ENCODE assay signal across 18 mouse cellular contexts in the genomic region with DNA sequence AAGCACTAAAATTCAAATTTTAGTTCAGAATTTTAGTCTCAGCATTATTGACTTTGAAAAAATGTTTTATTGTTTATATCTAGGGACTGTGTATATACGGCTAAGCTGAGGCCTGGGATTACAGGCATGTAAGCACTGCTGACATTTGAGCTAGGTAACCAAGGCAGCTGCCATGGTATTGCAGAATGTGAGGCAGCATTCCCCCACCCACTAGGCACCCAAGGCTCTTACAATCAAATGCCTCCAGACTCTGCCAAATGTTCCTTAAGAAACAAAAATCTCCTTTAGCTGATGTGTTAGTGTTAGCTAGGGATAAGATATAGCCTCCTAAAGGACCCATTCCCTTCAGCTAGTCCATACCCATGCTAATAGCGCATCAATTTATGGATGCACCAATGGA. TPM values are rescaled to one million over a fixed set of nuclear protein-coding genes. Genes with fewer than 3 reads are reported as not detected.
DNase-seq lines count a peak whose midpoint lies in the region; ATAC-seq lines count a peak whose summit lies in the region.
"Had no signal": no experiment of that assay in that cellular context is flagged by ENCODE, and none has a peak within 500 bp of the region (broad histone marks: within the 10 kb centered on the region; RNA-seq: fewer than 3 reads in every experiment).

No protein-coding gene starts in this region.

- H3K9me3 ChIP-seq in hindbrain, embryonic 15.5 days = no peaks in the 10 kb centered on the region
- no peaks in the 10 kb centered on the region for H3K9me3 ChIP-seq in hindbrain, embryonic 16.5 days (ENCODE audit: control insufficient read depth, low read length)
- H3K9me3 ChIP-seq in midbrain, embryonic 14.5 days (ENCODE audit: control insufficient read depth, low read length) = no peaks in the 10 kb centered on the region
- H3K9me3 ChIP-seq: embryonic facial prominence, embryonic 10.5 days; embryonic facial prominence, embryonic 12.5 days; forebrain, embryonic 13.5 days; forebrain, embryonic 15.5 days had no signal

- H3K4me1 ChIP-seq in hindbrain, embryonic 15.5 days (replicated peaks) = peaks cover 7% of the 10 kb centered on the region
- peaks cover 5% of the 10 kb centered on the region for H3K4me1 ChIP-seq in hindbrain, embryonic 16.5 days (ENCODE audit: control insufficient read depth, insufficient read depth, low read depth, low read length)
- peaks cover 1% of the 10 kb centered on the region; the same call in 1 of the 2 replicates for H3K4me1 ChIP-seq in midbrain, embryonic 14.5 days (ENCODE audit: control insufficient read depth, insufficient read depth, low read length)

- peak; percentile 17 for DNase-seq in right cerebral cortex, adult 18-20 months
- no peak for DNase-seq in right cerebral cortex, adult 2 months (ENCODE audit: low spot score in 2 of 2)
- peak; percentile 23 for DNase-seq in telencephalon, adult 2 months (ENCODE audit: low read depth, low spot score)
- DNase-seq in midbrain, embryonic 14.5 days = no peak
- DNase-seq: adrenal gland, adult 2 months; adrenal gland, postnatal 10 days; adrenal gland, postnatal 25 days; cerebellum, adult 11-12 months; cerebellum, adult 2 months; cerebellum, adult 9-10 months; cerebellum, postnatal 10 days; cerebellum, postnatal 25 days had no signal

- peak; percentile 46; the same call in 1 of the 2 replicates for ATAC-seq in hindbrain, embryonic 15.5 days (ENCODE audit: low FRiP score, low read depth)
- ATAC-seq in hindbrain, embryonic 16.5 days = no peak
- ATAC-seq in midbrain, embryonic 14.5 days (ENCODE audit: low FRiP score, low TSS enrichment) = no peak
- ATAC-seq: forebrain, embryonic 13.5 days; forebrain, embryonic 15.5 days had no signal

- H3K36me3 ChIP-seq in hindbrain, embryonic 15.5 days = peaks cover 17% of the 10 kb centered on the region
- peaks cover 10% of the 10 kb centered on the region; the same call in 1 of the 2 replicates for H3K36me3 ChIP-seq in hindbrain, embryonic 16.5 days (ENCODE audit: control insufficient read depth, insufficient read depth, low read length)
- H3K36me3 ChIP-seq in midbrain, embryonic 14.5 days (ENCODE audit: control insufficient read depth, insufficient read depth, low read length) = peaks cover 39% of the 10 kb centered on the region

- H3K27ac ChIP-seq in hindbrain, embryonic 15.5 days (replicated peaks) = no peak overlapping the region
- H3K27ac ChIP-seq in hindbrain, embryonic 16.5 days (ENCODE audit: low read depth, low read length) = no peak overlapping the region
- no peak overlapping the region for H3K27ac ChIP-seq in midbrain, embryonic 14.5 days (replicated peaks; ENCODE audit: low read depth, low read length)
- H3K27ac ChIP-seq: embryonic facial prominence, embryonic 10.5 days; embryonic facial prominence, embryonic 12.5 days; forebrain, embryonic 13.5 days; forebrain, embryonic 15.5 days had no signal

- no peaks in the 10 kb centered on the region for H3K27me3 ChIP-seq in hindbrain, embryonic 15.5 days
- H3K27me3 ChIP-seq in hindbrain, embryonic 16.5 days (replicated peaks; ENCODE audit: control insufficient read depth, insufficient read depth, low read length) = no peaks in the 10 kb centered on the region
- no peaks in the 10 kb centered on the region for H3K27me3 ChIP-seq in midbrain, embryonic 14.5 days (ENCODE audit: control insufficient read depth, insufficient read depth, low read length)
- H3K27me3 ChIP-seq: embryonic facial prominence, embryonic 12.5 days; forebrain, embryonic 13.5 days; forebrain, embryonic 15.5 days had no signal

- 86% methylated on average over 2 of the region's 2 CpGs for whole genome bisulfite sequencing in hindbrain, embryonic 15.5 days
- 78% methylated on average over 2 of the region's 2 CpGs for WGBS in hindbrain, embryonic 16.5 days
- WGBS in midbrain, embryonic 14.5 days = 82% methylated on average over 2 of the region's 2 CpGs

- no peak overlapping the region for H3K4me2 ChIP-seq in hindbrain, embryonic 15.5 days
- H3K4me2 ChIP-seq in hindbrain, embryonic 16.5 days (ENCODE audit: low read length) = no peak overlapping the region
- H3K4me2 ChIP-seq in midbrain, embryonic 14.5 days (ENCODE audit: low read length) = no peak overlapping the region
- H3K4me2 ChIP-seq: embryonic facial prominence, embryonic 12.5 days; forebrain, embryonic 13.5 days; forebrain, embryonic 15.5 days had no signal

- H3K4me3 ChIP-seq in hindbrain, embryonic 15.5 days = no peak overlapping the region
- H3K4me3 ChIP-seq in hindbrain, embryonic 16.5 days (ENCODE audit: low read length) = no peak overlapping the region
- no peak overlapping the region for H3K4me3 ChIP-seq in midbrain, embryonic 14.5 days (replicated peaks; ENCODE audit: low read depth, low read length)
- H3K4me3 ChIP-seq: embryonic facial prominence, embryonic 10.5 days; embryonic facial prominence, embryonic 12.5 days; forebrain, embryonic 13.5 days; forebrain, embryonic 15.5 days had no signal

- no peak overlapping the region for H3K9ac ChIP-seq in hindbrain, embryonic 15.5 days
- H3K9ac ChIP-seq in hindbrain, embryonic 16.5 days (ENCODE audit: low read depth, low read length) = no peak overlapping the region
- no peak overlapping the region for H3K9ac ChIP-seq in midbrain, embryonic 14.5 days (replicated peaks; ENCODE audit: low read length)
- H3K9ac ChIP-seq: embryonic facial prominence, embryonic 12.5 days; forebrain, embryonic 13.5 days; forebrain, embryonic 15.5 days had no signal

RNA-seq across cellular contexts. Expression of a gene that starts 6.9 kb away (rescaled TPM):
- 15.4 and 18.7 TPM in 2 replicates for polyA plus RNA-seq in hindbrain, embryonic 15.5 days (2015; fragmentation: Nextera tagmentation; extraction: Ambion mirVana)
- 15.2 and 17.5 TPM in 2 replicates for polyA plus RNA-seq in hindbrain, embryonic 16.5 days (2015; fragmentation: Nextera tagmentation; extraction: Ambion mirVana)
- 22.3 and 22.6 TPM in 2 replicates for polyA plus RNA-seq in midbrain, embryonic 14.5 days (2014; fragmentation: Nextera tagmentation; extraction: Ambion mirVana)

RNA-seq across cellular contexts. Expression of a gene that starts 42.7 kb away (rescaled TPM):
- polyA plus RNA-seq in hindbrain, embryonic 15.5 days (2015; fragmentation: Nextera tagmentation; extraction: Ambion mirVana) = 68.5 and 70.5 TPM in 2 replicates
- polyA plus RNA-seq in hindbrain, embryonic 16.5 days (2015; fragmentation: Nextera tagmentation; extraction: Ambion mirVana) = 65.2 and 69.3 TPM in 2 replicates
- 66.3 and 95.3 TPM in 2 replicates for polyA plus RNA-seq in midbrain, embryonic 14.5 days (2014; fragmentation: Nextera tagmentation; extraction: Ambion mirVana)

Comparison
In these comparisons a context has a peak if more than half of its experiments do, and no peak if none do; other contexts are left out.
1. DNase-seq: peak in right cerebral cortex, adult 18-20 months (single experiment) and telencephalon, adult 2 months (single experiment); none in right cerebral cortex, adult 2 months (0 of 2) and midbrain, embryonic 14.5 days (single experiment).